Mouse (Mus musculus): ENCODE measurements around the gene Stxbp1. TPM values are rescaled to one million over a fixed set of nuclear protein-coding genes. Genes with fewer than 3 reads are reported as not detected.

The Stxbp1 gene
- polyA plus RNA-seq, 1 experiment from 2014 or later = 315 TPM

DNA sequence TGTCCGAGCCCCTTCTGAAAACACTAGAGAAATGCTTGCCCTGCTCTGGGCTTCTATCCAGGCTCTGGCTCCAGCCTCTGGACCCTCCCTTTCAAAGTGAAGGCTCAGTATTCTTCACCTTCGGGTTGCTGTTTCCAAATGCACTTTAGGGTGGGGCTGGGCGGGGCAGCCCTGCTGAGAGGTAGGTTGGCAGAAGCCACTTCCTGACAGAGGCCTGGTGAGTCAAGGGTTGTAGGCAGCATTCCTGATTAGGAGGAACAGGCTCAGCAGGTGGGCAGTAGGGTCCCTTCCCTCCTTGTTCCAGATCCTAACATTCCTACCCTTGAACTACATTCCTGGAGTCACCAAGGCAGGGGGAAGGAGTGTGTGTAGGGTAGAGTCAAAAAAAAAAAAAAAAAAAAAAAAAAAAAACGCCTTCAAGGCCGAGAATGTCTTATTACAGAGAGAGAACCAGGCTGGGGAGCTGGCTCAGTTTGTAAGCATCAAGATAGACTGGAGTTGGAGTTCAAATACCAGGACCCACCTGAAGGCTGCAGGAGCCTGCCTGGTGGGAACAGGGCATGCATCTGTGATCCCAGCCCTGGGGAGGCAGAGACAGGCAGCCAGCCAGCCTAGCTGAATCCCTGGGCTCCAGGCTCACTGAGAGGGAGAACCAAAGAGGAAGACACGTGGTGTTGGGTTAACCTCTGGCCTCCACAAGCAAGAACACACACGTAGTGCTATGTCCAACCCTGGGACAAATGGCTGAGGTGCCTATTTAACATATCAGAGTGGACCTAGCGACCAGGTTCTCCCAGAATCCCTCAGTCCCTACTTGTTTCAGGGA, 23.4 kb upstream of the Stxbp1 start:
- Histone ChIP-seq H3K4me3 (replicated peaks) (no peak overlapping the region), H3K4me1 (peaks cover 19% of the 10 kb centered on the region), H3K9me3 (replicated peaks) (no peaks in the 10 kb centered on the region), H3K36me3 (no peaks in the 10 kb centered on the region), H3K27ac (replicated peaks) (no peak overlapping the region), H3K4me2 (no peak overlapping the region), H3K9ac (replicated peaks) (no peak overlapping the region), H3K27me3 (replicated peaks) (no peaks in the 10 kb centered on the region)
- no peak for ATAC-seq (ENCODE audit: low FRiP score)
- WGBS = 46% methylated on average over 8 of the region's 8 CpGs

DNA sequence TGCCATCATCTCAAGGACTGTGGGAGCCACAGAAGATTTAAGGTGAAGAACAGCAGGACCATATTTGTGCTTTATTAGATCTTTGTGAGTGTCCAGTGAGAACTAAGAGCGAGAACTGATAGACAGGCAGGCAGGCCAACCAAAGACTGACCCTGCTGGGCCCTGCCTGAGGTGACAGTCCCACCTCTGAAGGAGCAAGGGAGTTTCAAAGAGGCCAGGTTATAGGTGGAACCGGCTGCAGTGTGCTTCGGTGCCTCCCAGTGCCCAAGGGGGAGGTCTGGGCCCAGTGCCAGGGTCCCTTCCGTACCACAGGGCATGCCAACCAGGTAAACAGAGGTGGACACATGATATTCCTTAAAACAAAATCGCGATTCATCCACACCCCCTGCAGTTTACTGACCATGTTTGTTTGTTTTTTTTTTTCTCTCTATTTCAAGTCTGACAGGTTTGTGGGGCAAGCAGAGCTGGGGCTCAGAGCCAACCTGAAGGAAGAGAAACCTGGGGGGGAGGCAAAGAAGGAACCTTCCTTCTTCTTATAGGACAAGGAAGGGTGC, 22.8 kb upstream of the Stxbp1 start:
- no peak overlapping the region for H3K9ac ChIP-seq (replicated peaks)
- WGBS = 63% methylated on average over 6 of the region's 6 CpGs
- no peak overlapping the region for H3K4me3 ChIP-seq (replicated peaks)
- H3K36me3 ChIP-seq = no peaks in the 10 kb centered on the region
- no peak for ATAC-seq (ENCODE audit: low FRiP score)
- H3K4me1 ChIP-seq = peaks cover 13% of the 10 kb centered on the region
- no peaks in the 10 kb centered on the region for H3K9me3 ChIP-seq (replicated peaks)
- H3K27ac ChIP-seq (replicated peaks) = no peak overlapping the region
- no peaks in the 10 kb centered on the region for H3K27me3 ChIP-seq (replicated peaks)
- H3K4me2 ChIP-seq = no peak overlapping the region

GRCm38 (mm10) chr2:32867354-32867753, 20.3 kb upstream of the Stxbp1 start:
- Histone ChIP-seq H3K36me3 (no peaks in the 10 kb centered on the region), H3K9me3 (replicated peaks) (no peaks in the 10 kb centered on the region), H3K4me3 (replicated peaks) (no peak overlapping the region), H3K27me3 (replicated peaks) (no peaks in the 10 kb centered on the region), H3K4me2 (no peak overlapping the region), H3K9ac (replicated peaks) (no peak overlapping the region), H3K27ac (replicated peaks) (no peak overlapping the region), H3K4me1 (no peaks in the 10 kb centered on the region)
- ATAC-seq (ENCODE audit: low FRiP score) = no peak
- 75% methylated on average over 4 of the region's 4 CpGs for WGBS

- no peaks in the 10 kb centered on the region for H3K27me3 ChIP-seq (replicated peaks)
- H3K9ac ChIP-seq (replicated peaks) = no peak overlapping the region
- no peak overlapping the region for H3K4me2 ChIP-seq
- WGBS = 61% methylated on average over 2 of the region's 2 CpGs
- H3K4me3 ChIP-seq (replicated peaks) = no peak overlapping the region
- no peak for ATAC-seq (ENCODE audit: low FRiP score)
- H3K9me3 ChIP-seq (replicated peaks) = no peaks in the 10 kb centered on the region
- H3K27ac ChIP-seq (replicated peaks) = no peak overlapping the region
- H3K36me3 ChIP-seq = no peaks in the 10 kb centered on the region
- H3K4me1 ChIP-seq = no peaks in the 10 kb centered on the region
These were observed 17.7 kb upstream of the Stxbp1 start for GRCm38 (mm10) chr2:32864755-32865154.

- Histone ChIP-seq H3K27ac (replicated peaks) (no peak overlapping the region), H3K36me3 (no peaks in the 10 kb centered on the region), H3K9ac (replicated peaks) (no peak overlapping the region), H3K27me3 (replicated peaks) (no peaks in the 10 kb centered on the region), H3K4me1 (no peaks in the 10 kb centered on the region), H3K9me3 (replicated peaks) (no peaks in the 10 kb centered on the region), H3K4me2 (no peak overlapping the region), H3K4me3 (replicated peaks) (no peak overlapping the region)
- 94% methylated on average over 3 of the region's 3 CpGs for WGBS
- ATAC-seq (ENCODE audit: low FRiP score) = no peak
These were observed 16.3 kb upstream of the Stxbp1 start for GRCm38 (mm10) chr2:32863317-32863716.

DNA sequence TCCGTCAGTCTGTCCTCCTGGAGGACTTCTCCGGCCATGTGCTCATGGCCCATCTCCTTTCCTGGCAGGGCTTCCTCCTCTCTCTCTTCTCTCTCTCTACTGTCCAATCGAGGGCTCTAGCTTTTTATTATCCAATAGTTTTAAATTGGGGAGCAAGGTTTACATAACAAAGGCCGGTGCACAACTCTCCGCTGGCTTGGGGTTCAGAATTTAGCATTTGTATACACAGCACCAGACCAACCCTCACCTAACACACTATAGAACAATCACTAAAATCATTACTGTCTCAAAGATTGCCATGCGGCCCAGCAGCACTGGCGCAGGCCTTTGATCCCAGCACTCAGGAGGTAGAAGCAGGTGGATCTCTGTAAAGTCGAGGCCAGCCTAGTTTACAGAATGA, 13.8 kb upstream of the Stxbp1 start:
- ATAC-seq (ENCODE audit: low FRiP score) = no peak
- Histone ChIP-seq H3K36me3 (no peaks in the 10 kb centered on the region), H3K4me3 (replicated peaks) (no peak overlapping the region), H3K27me3 (replicated peaks) (no peaks in the 10 kb centered on the region), H3K27ac (replicated peaks) (no peak overlapping the region), H3K9me3 (replicated peaks) (no peaks in the 10 kb centered on the region), H3K9ac (replicated peaks) (no peak overlapping the region), H3K4me2 (no peak overlapping the region), H3K4me1 (peaks cover 6% of the 10 kb centered on the region; the same call in 1 of the 2 replicates)
- 73% methylated on average over 8 of the region's 8 CpGs for WGBS

- ATAC-seq (ENCODE audit: low FRiP score) = no peak
- H3K27me3 ChIP-seq (replicated peaks) = no peaks in the 10 kb centered on the region
- H3K27ac ChIP-seq (replicated peaks) = no peak overlapping the region
- H3K4me1 ChIP-seq = peaks cover 6% of the 10 kb centered on the region; the same call in 1 of the 2 replicates
- H3K36me3 ChIP-seq = no peaks in the 10 kb centered on the region
- H3K9me3 ChIP-seq (replicated peaks) = no peaks in the 10 kb centered on the region
- H3K4me2 ChIP-seq = no peak overlapping the region
- H3K4me3 ChIP-seq (replicated peaks) = no peak overlapping the region
- 79% methylated on average over 5 of the region's 5 CpGs for WGBS
- H3K9ac ChIP-seq (replicated peaks) = no peak overlapping the region
These were observed 12.6 kb upstream of the Stxbp1 start for GRCm38 (mm10) chr2:32859622-32860012.

DNA sequence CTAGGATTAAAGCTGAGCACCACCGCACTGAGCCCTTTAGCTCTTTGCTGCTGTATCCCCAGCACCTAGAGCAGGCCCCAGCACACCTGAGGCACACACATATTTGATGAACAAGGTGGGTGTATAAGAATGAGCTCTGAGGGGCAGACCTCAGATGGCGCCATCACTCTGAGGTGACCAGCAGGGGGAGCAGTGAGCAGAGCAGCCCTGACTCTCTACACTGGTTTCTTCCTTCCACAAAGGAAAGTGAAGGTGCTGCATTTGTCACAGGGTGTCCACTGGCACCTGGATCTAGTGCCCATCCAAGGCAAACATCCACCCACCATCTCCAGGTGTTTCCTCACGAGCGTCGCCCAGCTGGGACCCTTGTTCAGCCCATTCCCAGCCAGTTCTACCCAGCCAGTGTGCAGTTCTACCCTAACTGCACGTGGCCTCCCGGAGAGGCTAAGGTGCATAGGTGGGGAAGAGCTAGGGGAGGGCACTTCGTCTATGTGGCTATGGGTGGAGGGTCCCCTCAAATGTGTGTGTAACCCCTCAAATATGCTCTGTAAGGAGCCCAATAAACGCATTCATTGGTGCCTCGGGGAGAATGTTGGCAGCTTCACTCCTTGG, 12.1 kb upstream of the Stxbp1 start:
- WGBS = 44% methylated on average over 10 of the region's 10 CpGs
- Histone ChIP-seq H3K4me1 (peaks cover 6% of the 10 kb centered on the region; the same call in 1 of the 2 replicates), H3K4me3 (replicated peaks) (no peak overlapping the region), H3K9me3 (replicated peaks) (no peaks in the 10 kb centered on the region), H3K27me3 (replicated peaks) (no peaks in the 10 kb centered on the region), H3K36me3 (no peaks in the 10 kb centered on the region), H3K9ac (replicated peaks) (no peak overlapping the region), H3K4me2 (no peak overlapping the region), H3K27ac (replicated peaks) (no peak overlapping the region)
- 0 out of 2 replicates have a peak, but pooled peaks have one; percentile 39 for ATAC-seq (ENCODE audit: low FRiP score)

DNA sequence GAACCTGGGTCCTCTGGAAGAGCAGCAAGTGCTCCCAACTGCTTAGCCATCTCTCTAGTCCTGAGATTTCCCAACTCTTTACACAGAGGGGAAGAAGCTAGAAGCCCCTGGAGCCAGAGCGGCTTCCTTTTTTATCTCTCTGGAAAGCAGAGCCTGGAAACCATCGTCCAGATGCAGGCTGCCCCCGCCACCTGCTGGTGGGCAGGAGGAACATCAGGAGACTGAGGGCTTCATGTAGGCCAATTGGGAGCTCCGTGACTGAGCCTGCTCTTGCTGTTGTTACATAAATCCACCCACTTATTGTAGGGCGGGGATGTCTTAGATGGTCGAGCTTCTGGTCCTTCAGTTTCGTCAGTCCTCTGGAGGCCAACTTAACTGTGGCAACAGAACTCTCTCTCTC, 10.5 kb upstream of the Stxbp1 start:
- no peak overlapping the region for H3K4me2 ChIP-seq
- H3K27ac ChIP-seq (replicated peaks) = no peak overlapping the region
- H3K4me3 ChIP-seq (replicated peaks) = no peak overlapping the region
- ATAC-seq (ENCODE audit: low FRiP score) = peak; percentile 72
- H3K9ac ChIP-seq (replicated peaks) = no peak overlapping the region
- peaks cover 6% of the 10 kb centered on the region for H3K4me1 ChIP-seq
- H3K27me3 ChIP-seq (replicated peaks) = no peaks in the 10 kb centered on the region
- no peaks in the 10 kb centered on the region for H3K36me3 ChIP-seq
- H3K9me3 ChIP-seq (replicated peaks) = no peaks in the 10 kb centered on the region
- WGBS = 1% methylated on average over 7 of the region's 7 CpGs

DNA sequence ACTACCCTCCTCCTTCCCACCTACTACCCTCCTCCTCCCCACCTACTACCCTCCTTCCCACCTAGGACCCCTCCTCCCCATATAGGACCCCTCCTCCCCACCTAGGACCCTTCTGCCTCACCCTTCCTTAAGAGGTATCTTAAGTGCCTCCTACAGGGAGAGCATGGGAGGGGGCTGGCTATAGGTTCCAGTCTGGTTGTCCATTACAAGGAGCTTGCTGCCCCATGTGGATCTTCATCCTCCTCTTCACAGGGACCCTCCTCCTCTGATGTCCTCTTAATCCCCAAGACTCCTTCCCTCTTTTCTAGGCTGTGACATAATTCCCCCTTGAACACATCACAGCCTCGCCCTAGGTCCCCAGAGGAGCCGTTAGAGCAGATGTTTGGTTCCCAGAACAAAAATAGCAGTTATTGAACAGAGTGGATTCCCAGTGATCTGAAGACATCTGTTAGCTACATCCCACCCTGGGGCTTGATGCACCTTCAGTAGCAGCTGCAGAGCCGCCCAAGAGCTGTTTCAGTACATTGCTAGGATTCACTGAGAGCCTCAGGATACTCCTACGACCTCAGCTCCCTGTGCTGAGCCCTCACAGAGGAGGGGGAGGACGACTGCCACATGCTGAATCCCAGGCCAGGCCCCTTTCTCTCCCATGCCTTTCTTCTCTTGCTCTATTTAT, 8.9 kb upstream of the Stxbp1 start:
- no peak for ATAC-seq (ENCODE audit: low FRiP score)
- no peak overlapping the region for H3K27ac ChIP-seq (replicated peaks)
- no peaks in the 10 kb centered on the region for H3K9me3 ChIP-seq (replicated peaks)
- no peaks in the 10 kb centered on the region for H3K36me3 ChIP-seq
- no peak overlapping the region for H3K9ac ChIP-seq (replicated peaks)
- peaks cover 14% of the 10 kb centered on the region for H3K4me1 ChIP-seq
- H3K4me3 ChIP-seq (replicated peaks) = no peak overlapping the region
- peaks cover 7% of the 10 kb centered on the region; the same call in 1 of the 2 replicates for H3K27me3 ChIP-seq (replicated peaks)
- WGBS = 45% methylated on average over 5 of the region's 5 CpGs
- no peak overlapping the region for H3K4me2 ChIP-seq

- WGBS = 77% methylated on average over 7 of the region's 7 CpGs
- Histone ChIP-seq H3K36me3 (no peaks in the 10 kb centered on the region), H3K27me3 (replicated peaks) (peaks cover 7% of the 10 kb centered on the region; the same call in 1 of the 2 replicates), H3K4me2 (no peak overlapping the region), H3K9ac (replicated peaks) (no peak overlapping the region), H3K4me1 (peaks cover 14% of the 10 kb centered on the region), H3K4me3 (replicated peaks) (no peak overlapping the region), H3K27ac (replicated peaks) (no peak overlapping the region), H3K9me3 (replicated peaks) (no peaks in the 10 kb centered on the region)
- ATAC-seq (ENCODE audit: low FRiP score) = no peak
These were observed 8.2 kb upstream of the Stxbp1 start for GRCm38 (mm10) chr2:32855046-32855785.

Measured in neural tube, embryonic 15.5 days (tissue).